Mouse (Mus musculus) spleen, adult 2 months (tissue): ENCODE results near the gene Dnajc6. TPM values are rescaled to one million over a fixed set of nuclear protein-coding genes. Genes with fewer than 3 reads are reported as not detected.

Experiments used
- DNase-seq, 2 experiments: peaks; one replicate each; pipeline versions ENCODE4 v3.0.0 to v3.0.0-alpha.2; 2012 to 2021; ENCODE audit warnings: low spot score in 2 of 2, low read depth in 1 of 2
- H3K27ac ChIP-seq: fragments of 200-500 bp; 2 replicates; pipeline ENCODE4 v1.5.1; 2012; ENCODE audit warnings: low read length, inconsistent platforms; ENCODE audit not compliant: insufficient read depth
- H3K27me3 ChIP-seq: fragments of 200-500 bp; 2 replicates; pipeline ENCODE4 v1.6.1; 2012; ENCODE audit warnings: mild to moderate bottlenecking, moderate library complexity, low read length, inconsistent platforms; ENCODE audit not compliant: control insufficient read depth, insufficient read depth
- H3K36me3 ChIP-seq: fragments of 200-500 bp; 2 replicates; pipeline ENCODE4 v1.6.1; 2012; ENCODE audit warnings: mild to moderate bottlenecking, low read length, inconsistent platforms; ENCODE audit not compliant: control insufficient read depth, insufficient read depth
- H3K4me1 ChIP-seq: fragments of 200-500 bp; 2 replicates; pipeline ENCODE4 v1.6.1; 2011; ENCODE audit warnings: inconsistent platforms; ENCODE audit not compliant: control insufficient read depth, insufficient read depth, insufficient read length
- H3K4me3 ChIP-seq: fragments of 200-500 bp; 2 replicates; pipeline ENCODE4 v1.5.1; 2011; ENCODE audit warnings: mild to moderate bottlenecking, inconsistent platforms; ENCODE audit not compliant: insufficient read depth, insufficient read length; ENCODE audit errors: extremely low read depth
- CTCF ChIP-seq: fragments of 200-500 bp; IDR thresholded peaks from 2 replicates; pipeline ENCODE4 v1.5.1; 2011; ENCODE audit warnings: mild to moderate bottlenecking, inconsistent platforms; ENCODE audit not compliant: insufficient read depth, insufficient read length, insufficient replicate concordance; ENCODE audit errors: extremely low read depth
- POLR2A ChIP-seq: fragments of 200-500 bp; IDR thresholded peaks from 2 replicates; pipeline ENCODE4 v1.6.1; 2011; ENCODE audit warnings: low read depth, low read length, inconsistent platforms
- WGBS: fragments of 180-500 bp; shearing (Covaris S2); methylation state at CpG from one replicate; pipeline ENCODE4 v1.1.7; 2018; 5-methylcytosine and 5-hydroxymethylcytosine counted together
- polyA plus RNA-seq: library from polyadenylated mRNA; depleted of rRNA; stranded (reverse); fragments of >200 nt; gene quantifications from 2 replicates; pipeline ENCODE4 v1.2.3, GENCODE M21; 2012

Dnajc6 gene
- polyA plus RNA-seq, 1 experiment, result 1.6 TPM

GRCm38 (mm10) chr4:101549958-101550591 lies 53.6 kb downstream of the Dnajc6 start:
- no peak for DNase-seq
- TF ChIP-seq POLR2A (no peak), CTCF (no peak)
- WGBS, result 15% methylated on average over 33 of the region's 33 CpGs

GRCm38 (mm10) chr4:101550671-101551161 lies 54.3 kb downstream of the Dnajc6 start:
- Histone ChIP-seq H3K4me3 (no peak overlapping the region; the same call in 1 of the 2 replicates), H3K27me3 (peaks cover 2% of the 10 kb centered on the region; the same call in 1 of the 2 replicates), H3K27ac (no peak overlapping the region), H3K4me1 (no peaks in the 10 kb centered on the region; the same call in 1 of the 2 replicates), H3K36me3 (no peaks in the 10 kb centered on the region)
- DNase-seq, result no peak
- TF ChIP-seq POLR2A (no peak), CTCF (no peak)
- 7% methylated on average over 33 of the region's 33 CpGs for WGBS

More at GRCm38 (mm10) chr4:101549958-101550591, 53.6 kb downstream of the Dnajc6 start:
- Histone ChIP-seq H3K36me3 (no peaks in the 10 kb centered on the region), H3K4me1 (no peaks in the 10 kb centered on the region; the same call in 1 of the 2 replicates), H3K27me3 (peaks cover 2% of the 10 kb centered on the region; the same call in 1 of the 2 replicates), H3K27ac (no peak overlapping the region), H3K4me3 (no peak overlapping the region)

GRCm38 (mm10) chr4:101551425-101551824 lies 55.0 kb downstream of the Dnajc6 start:
- TF ChIP-seq CTCF (no peak), POLR2A (no peak)
- Histone ChIP-seq H3K4me1 (no peaks in the 10 kb centered on the region; the same call in 1 of the 2 replicates), H3K36me3 (no peaks in the 10 kb centered on the region), H3K27me3 (peaks cover 2% of the 10 kb centered on the region; the same call in 1 of the 2 replicates), H3K4me3 (no peak overlapping the region), H3K27ac (no peak overlapping the region)
- DNase-seq, result no peak
- WGBS, result 80% methylated on average over 4 of the region's 4 CpGs

GRCm38 (mm10) chr4:101552372-101552771 lies 55.9 kb downstream of the Dnajc6 start:
- Histone ChIP-seq H3K4me3 (no peak overlapping the region), H3K27me3 (peaks cover 2% of the 10 kb centered on the region; the same call in 1 of the 2 replicates), H3K36me3 (no peaks in the 10 kb centered on the region), H3K27ac (no peak overlapping the region), H3K4me1 (no peaks in the 10 kb centered on the region; the same call in 1 of the 2 replicates)
- WGBS, result 44% methylated on average over 5 of the region's 5 CpGs
- no peak for DNase-seq
- TF ChIP-seq CTCF, result no peak
- no peak for TF ChIP-seq POLR2A

- 83% methylated on average over 4 of the region's 4 CpGs for WGBS
- Histone ChIP-seq H3K4me1 (no peaks in the 10 kb centered on the region; the same call in 1 of the 2 replicates), H3K4me3 (no peak overlapping the region), H3K27ac (no peak overlapping the region), H3K27me3 (peaks cover 2% of the 10 kb centered on the region; the same call in 1 of the 2 replicates), H3K36me3 (no peaks in the 10 kb centered on the region)
- no peak for DNase-seq
- no peak for TF ChIP-seq POLR2A
- no peak for TF ChIP-seq CTCF
Measured at GRCm38 (mm10) chr4:101555016-101555415, 58.6 kb downstream of the Dnajc6 start.

GRCm38 (mm10) chr4:101560137-101560536 lies 63.7 kb downstream of the Dnajc6 start:
- WGBS, result 94% methylated on average over 4 of the region's 4 CpGs
- H3K36me3 ChIP-seq, result no peaks in the 10 kb centered on the region
- H3K4me1 ChIP-seq, result no peaks in the 10 kb centered on the region
- H3K4me3 ChIP-seq, result no peak overlapping the region
- TF ChIP-seq POLR2A, result no peak
- TF ChIP-seq CTCF, result no peak
- no peak overlapping the region for H3K27ac ChIP-seq
- no peak for DNase-seq
- H3K27me3 ChIP-seq, result no peaks in the 10 kb centered on the region

- TF ChIP-seq POLR2A (no peak), CTCF (no peak)
- Histone ChIP-seq H3K27me3 (no peaks in the 10 kb centered on the region), H3K4me1 (no peaks in the 10 kb centered on the region), H3K4me3 (no peak overlapping the region), H3K27ac (no peak overlapping the region), H3K36me3 (no peaks in the 10 kb centered on the region)
- no peak for DNase-seq
- WGBS, result 88% methylated on average over 7 of the region's 7 CpGs
Measured at GRCm38 (mm10) chr4:101562836-101563235, 66.4 kb downstream of the Dnajc6 start.
